Mouse (Mus musculus) embryonic facial prominence, embryonic 13.5 days (tissue): ENCODE results near the gene Cemip. TPM values are rescaled to one million over a fixed set of nuclear protein-coding genes. Genes with fewer than 3 reads are reported as not detected.

ENCODE experiments used
- ATAC-seq: fragments of 200-750 bp; cut with Nextera tagmentation; 2 replicates; pipeline ENCODE4 v1.8.0; 2017; ENCODE audit warnings: low read depth; ENCODE audit not compliant: insufficient number of reproducible peaks, insufficient read depth, low FRiP score, low TSS enrichment
- H3K27ac ChIP-seq: fragments of 300-500 bp; sonication (generic); 2 replicates; pipeline ENCODE4 v1.5.1; 2015; ENCODE audit warnings: moderate library complexity, mild to moderate bottlenecking, inconsistent platforms
- H3K27me3 ChIP-seq: fragments of 300-500 bp; sonication (generic); 2 replicates; pipeline ENCODE4 v1.6.1; 2015; ENCODE audit warnings: mild to moderate bottlenecking, inconsistent platforms
- H3K36me3 ChIP-seq: fragments of 300-500 bp; sonication (generic); 2 replicates; pipeline ENCODE4 v1.6.1; 2015; ENCODE audit warnings: mild to moderate bottlenecking, inconsistent platforms
- H3K4me1 ChIP-seq: fragments of 300-500 bp; sonication (generic); 2 replicates; pipeline ENCODE4 v1.6.1; 2015; ENCODE audit warnings: inconsistent platforms
- H3K4me2 ChIP-seq: fragments of 300-500 bp; sonication (generic); 2 replicates; pipeline ENCODE4 v1.6.1; 2015; ENCODE audit warnings: moderate library complexity, mild to moderate bottlenecking, inconsistent platforms
- H3K4me3 ChIP-seq: fragments of 300-500 bp; sonication (generic); 2 replicates; pipeline ENCODE4 v1.5.1; 2015; ENCODE audit warnings: mild to moderate bottlenecking, inconsistent platforms
- H3K9ac ChIP-seq: fragments of 300-500 bp; sonication (generic); 2 replicates; pipeline ENCODE4 v1.6.1; 2015; ENCODE audit warnings: mild to moderate bottlenecking, inconsistent platforms
- H3K9me3 ChIP-seq: fragments of 300-500 bp; sonication (generic); 2 replicates; pipeline ENCODE4 v1.6.1; 2016; ENCODE audit warnings: inconsistent platforms
- WGBS: fragments of 180-500 bp; shearing (Covaris S2); methylation state at CpG from one replicate; pipeline ENCODE4 v1.1.7; 2015; ENCODE audit warnings: mixed read lengths; 5-methylcytosine and 5-hydroxymethylcytosine counted together
- polyA plus RNA-seq: library from polyadenylated mRNA; unstranded; fragments of >200 nt; fragmentation: Nextera tagmentation; extraction: Ambion mirVana; gene quantifications from 2 replicates; pipeline ENCODE4 v1.2.1, GENCODE M21; 2015

Cemip gene
- polyA plus RNA-seq, 1 experiment from 2014 or later, result 0.25 TPM

DNA sequence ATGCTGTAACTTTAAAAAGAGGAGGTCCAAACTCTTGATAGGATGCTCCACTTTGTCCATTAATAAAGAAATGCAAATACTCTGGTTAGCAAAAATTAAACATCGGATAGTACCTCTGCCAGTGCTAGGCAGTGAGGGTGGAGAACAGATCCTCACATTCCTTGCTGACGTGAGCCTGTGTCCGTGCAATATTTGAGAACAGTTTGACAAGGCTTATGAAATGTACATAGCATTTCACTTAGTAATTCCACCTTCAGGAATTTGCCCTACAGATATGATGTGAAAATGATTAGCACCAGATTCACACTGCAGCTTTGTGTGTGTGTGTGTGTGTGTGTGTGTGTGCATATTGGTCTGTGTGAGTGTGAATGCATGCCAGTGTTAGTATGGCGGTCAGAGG is 4.5 kb upstream of the Cemip start:
- Histone ChIP-seq H3K27ac (no peak overlapping the region), H3K36me3 (no peaks in the 10 kb centered on the region), H3K9ac (no peak overlapping the region), H3K9me3 (no peaks in the 10 kb centered on the region), H3K4me3 (no peak overlapping the region), H3K4me1 (peaks cover 8% of the 10 kb centered on the region), H3K4me2 (no peak overlapping the region), H3K27me3 (peaks cover 24% of the 10 kb centered on the region)
- 50% methylated on average over 4 of the region's 4 CpGs for WGBS
- ATAC-seq, result no peak

DNA sequence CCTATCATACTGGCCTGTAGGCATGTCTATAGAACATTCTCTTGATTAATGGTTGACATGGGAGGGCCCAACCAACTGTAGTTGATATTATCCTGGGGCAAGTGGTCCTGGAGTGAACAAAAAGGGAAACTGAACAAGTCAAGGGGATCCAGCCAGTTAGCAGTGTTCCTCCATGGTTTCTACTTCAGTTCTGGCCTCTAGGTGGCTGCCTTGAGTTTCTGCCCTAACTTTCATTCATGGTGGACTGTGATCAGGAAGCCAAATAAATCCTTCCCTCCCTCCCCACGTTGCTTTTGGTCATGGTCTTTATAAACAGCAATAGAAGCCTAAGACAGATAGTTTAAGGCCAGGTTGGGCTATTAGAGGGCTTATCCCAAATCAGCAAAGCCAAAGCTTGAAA is 3.5 kb upstream of the Cemip start:
- H3K4me1 ChIP-seq, result peaks cover 16% of the 10 kb centered on the region
- H3K4me2 ChIP-seq, result no peak overlapping the region
- H3K27me3 ChIP-seq, result peaks cover 34% of the 10 kb centered on the region
- no peak overlapping the region for H3K27ac ChIP-seq
- no peaks in the 10 kb centered on the region for H3K36me3 ChIP-seq
- no peak overlapping the region for H3K9ac ChIP-seq
- no peak for ATAC-seq
- no peak overlapping the region for H3K4me3 ChIP-seq
- 16% methylated on average over 1 of the region's 1 CpGs for WGBS
- no peaks in the 10 kb centered on the region for H3K9me3 ChIP-seq

DNA sequence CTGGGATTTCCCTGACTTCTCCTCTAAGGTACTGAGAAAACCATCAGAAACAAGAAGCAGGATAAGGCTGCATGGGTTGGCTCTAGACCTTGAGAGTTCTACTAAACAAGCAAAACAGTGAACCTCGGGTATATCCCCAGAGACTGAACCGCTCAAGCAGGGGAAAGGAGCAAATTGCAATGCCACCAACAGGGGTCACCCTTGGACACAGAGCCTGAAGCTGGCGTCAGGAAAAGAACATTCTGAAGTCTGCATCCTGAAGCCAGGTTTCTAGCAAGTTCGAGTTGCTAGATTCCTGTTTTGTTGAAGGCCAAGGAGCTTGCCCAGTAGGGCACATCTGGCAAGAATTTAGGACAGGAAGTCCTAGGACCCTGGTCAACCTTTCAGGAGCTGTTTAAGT is 2.7 kb upstream of the Cemip start:
- Histone ChIP-seq H3K4me1 (peaks cover 16% of the 10 kb centered on the region), H3K27ac (no peak overlapping the region), H3K4me2 (no peak overlapping the region), H3K4me3 (no peak overlapping the region), H3K36me3 (no peaks in the 10 kb centered on the region), H3K9ac (no peak overlapping the region), H3K9me3 (no peaks in the 10 kb centered on the region), H3K27me3 (peaks cover 39% of the 10 kb centered on the region)
- ATAC-seq, result no peak
- 9% methylated on average over 4 of the region's 4 CpGs for WGBS

DNA sequence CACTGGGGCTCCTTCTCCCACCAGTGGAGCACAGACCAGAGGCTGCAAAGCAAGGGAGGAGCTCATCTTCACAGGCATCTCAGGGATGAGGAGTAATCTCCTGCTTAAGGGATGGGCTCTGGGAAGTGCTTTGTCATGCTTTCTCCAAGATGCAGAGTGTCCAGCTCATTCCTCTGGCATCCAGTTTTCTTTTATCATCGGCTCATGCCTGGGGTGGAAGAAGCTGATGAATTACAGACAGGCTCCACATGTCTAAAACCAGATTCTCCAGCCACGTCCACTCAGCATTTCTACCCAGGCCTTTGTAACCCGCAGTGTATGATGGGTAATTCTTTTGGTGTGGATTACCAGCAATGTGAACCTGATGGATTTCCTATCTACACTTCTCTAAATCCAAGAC is 1.9 kb upstream of the Cemip start:
- peaks cover 39% of the 10 kb centered on the region for H3K27me3 ChIP-seq
- H3K4me3 ChIP-seq, result no peak overlapping the region
- ATAC-seq, result no peak
- no peak overlapping the region for H3K9ac ChIP-seq
- no peaks in the 10 kb centered on the region for H3K9me3 ChIP-seq
- H3K27ac ChIP-seq, result no peak overlapping the region
- H3K4me2 ChIP-seq, result no peak overlapping the region
- 66% methylated on average over 3 of the region's 3 CpGs for WGBS
- H3K36me3 ChIP-seq, result no peaks in the 10 kb centered on the region
- H3K4me1 ChIP-seq, result peaks cover 16% of the 10 kb centered on the region

DNA sequence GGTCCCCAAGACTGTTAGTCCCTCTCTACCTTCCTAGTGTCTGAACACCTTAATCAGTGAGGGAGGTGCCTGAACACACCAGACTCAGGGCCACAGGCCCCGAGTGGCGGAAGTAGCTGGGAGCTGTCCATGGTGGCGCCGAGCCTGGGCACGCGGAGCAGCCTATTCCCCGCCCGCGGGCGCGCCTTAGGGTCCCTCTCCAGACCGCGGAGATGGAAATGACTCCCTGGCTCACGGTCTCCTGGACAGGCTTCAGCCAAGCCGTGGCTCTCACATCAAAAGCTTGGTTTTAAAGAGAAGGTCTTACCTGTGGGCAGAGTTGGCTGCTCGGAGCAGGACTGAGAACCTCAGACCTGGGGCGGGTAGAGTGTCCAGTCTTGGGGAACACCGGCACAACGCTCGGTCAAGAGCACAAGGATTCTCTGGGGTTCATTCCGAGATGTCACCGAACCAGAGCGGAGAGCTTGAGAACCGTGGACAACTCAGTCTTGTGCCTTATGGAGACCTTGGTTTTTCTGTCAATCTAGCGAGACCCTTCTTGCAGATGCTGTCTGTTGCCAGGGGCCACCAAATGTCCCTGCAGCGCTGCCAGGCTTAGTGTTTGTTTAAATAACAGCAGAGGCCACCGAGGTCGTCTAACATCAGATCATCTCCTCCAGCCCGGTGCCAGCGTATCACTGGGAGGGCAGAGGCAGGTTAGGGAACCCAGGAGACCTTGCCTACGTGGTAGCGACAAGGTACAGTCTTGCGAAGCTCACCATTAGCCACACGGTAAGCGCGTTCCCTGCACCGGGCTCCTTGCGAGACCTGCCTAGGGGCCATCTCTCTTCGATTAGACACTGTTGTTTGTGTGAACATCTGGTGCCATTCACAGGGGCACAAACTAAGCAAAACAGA is 1.0 kb downstream of the Cemip start:
- Histone ChIP-seq H3K27me3 (peaks cover 39% of the 10 kb centered on the region), H3K9ac (no peak overlapping the region), H3K4me1 (peaks cover 16% of the 10 kb centered on the region), H3K27ac (no peak overlapping the region), H3K36me3 (no peaks in the 10 kb centered on the region), H3K4me2 (peak overlapping the region; percentile 86), H3K9me3 (no peaks in the 10 kb centered on the region), H3K4me3 (peak overlapping the region; percentile 50)
- 5% methylated on average over 39 of the region's 39 CpGs for whole genome bisulfite sequencing
- no peak for ATAC-seq

DNA sequence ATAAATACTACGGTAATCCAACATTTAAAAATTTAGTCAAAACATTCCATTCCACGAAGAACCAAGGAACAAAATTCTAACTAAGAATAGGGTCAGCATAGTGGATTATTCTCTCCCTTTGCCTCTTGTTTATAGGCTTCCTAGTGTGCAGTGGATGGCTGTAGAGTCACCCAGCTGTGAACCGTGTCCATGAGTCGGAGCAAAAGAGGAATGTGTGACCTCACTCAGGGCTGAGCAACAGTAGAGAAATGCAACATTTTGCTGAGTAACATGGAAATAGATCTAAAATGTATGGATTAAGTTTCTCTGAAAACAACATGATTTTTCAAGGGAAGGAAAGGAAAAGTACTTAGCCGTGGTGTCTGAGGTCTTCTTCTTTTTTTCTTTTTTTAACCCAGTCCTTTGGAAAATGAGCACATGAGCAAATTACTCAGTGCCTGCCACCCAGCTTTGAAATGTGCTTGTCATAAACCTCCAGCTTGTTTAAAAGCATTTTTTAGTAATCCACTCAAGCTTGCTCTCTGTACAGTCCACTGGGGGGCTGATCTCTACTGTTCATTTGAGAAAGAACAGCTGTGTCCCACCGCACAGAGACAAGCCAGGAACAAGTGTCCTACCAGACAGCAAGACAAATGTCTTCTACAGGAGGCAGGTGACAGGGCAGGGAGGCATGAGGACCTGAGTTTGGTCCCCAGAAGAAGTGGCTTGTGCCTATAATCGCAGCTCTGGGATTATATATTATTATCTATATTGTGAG is 8.9 kb downstream of the Cemip start:
- WGBS, result 57% methylated on average over 7 of the region's 7 CpGs
- Histone ChIP-seq H3K4me3 (no peak overlapping the region), H3K4me2 (no peak overlapping the region), H3K4me1 (0 out of 2 replicates have a peak, but pooled peaks cover 2% of the 10 kb centered on the region), H3K36me3 (no peaks in the 10 kb centered on the region), H3K27ac (no peak overlapping the region), H3K9ac (no peak overlapping the region), H3K9me3 (no peaks in the 10 kb centered on the region), H3K27me3 (no peaks in the 10 kb centered on the region)
- ATAC-seq, result no peak

DNA sequence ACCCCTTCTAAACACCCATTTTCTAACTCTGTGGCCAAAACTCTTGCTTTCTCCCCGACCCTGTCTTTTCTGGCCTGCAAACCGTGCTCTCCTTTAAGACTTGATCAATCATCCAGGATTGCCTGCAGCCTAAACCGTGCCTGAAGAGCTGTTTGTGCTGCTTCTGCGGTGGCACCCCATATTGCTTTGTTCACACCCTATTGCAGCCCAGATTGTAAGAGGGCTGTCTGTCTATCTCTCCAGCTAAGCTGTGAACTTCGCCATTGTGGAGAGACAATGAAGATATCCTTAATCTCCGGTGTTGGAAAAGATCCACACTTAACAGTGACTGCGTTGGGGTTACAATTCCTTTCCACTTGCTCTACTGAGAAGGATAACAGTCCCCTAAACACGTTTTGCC is 12.0 kb downstream of the Cemip start:
- Histone ChIP-seq H3K4me3 (no peak overlapping the region), H3K36me3 (no peaks in the 10 kb centered on the region), H3K4me2 (no peak overlapping the region), H3K27ac (no peak overlapping the region), H3K27me3 (no peaks in the 10 kb centered on the region), H3K4me1 (peaks cover 9% of the 10 kb centered on the region; the same call in 1 of the 2 replicates), H3K9me3 (no peaks in the 10 kb centered on the region), H3K9ac (no peak overlapping the region)
- 76% methylated on average over 8 of the region's 8 CpGs for WGBS
- ATAC-seq, result no peak

- H3K27ac ChIP-seq, result no peak overlapping the region
- ATAC-seq, result no peak
- 84% methylated on average over 3 of the region's 3 CpGs for WGBS
These were observed 12.4 kb downstream of the Cemip start for GRCm38 (mm10) chr7:84073856-84074255.

GRCm38 (mm10) chr7:84068931-84069330 is 17.4 kb downstream of the Cemip start:
- H3K4me2 ChIP-seq, result no peak overlapping the region
- no peaks in the 10 kb centered on the region for H3K27me3 ChIP-seq
- no peak overlapping the region for H3K4me3 ChIP-seq
- no peak overlapping the region for H3K27ac ChIP-seq
- WGBS, result 60% methylated on average over 5 of the region's 5 CpGs
- H3K4me1 ChIP-seq, result peaks cover 6% of the 10 kb centered on the region; the same call in 1 of the 2 replicates
- H3K9me3 ChIP-seq, result no peaks in the 10 kb centered on the region
- H3K9ac ChIP-seq, result no peak overlapping the region
- H3K36me3 ChIP-seq, result no peaks in the 10 kb centered on the region
- no peak for ATAC-seq

More at GRCm38 (mm10) chr7:84073856-84074255, 12.4 kb downstream of the Cemip start:
- peaks cover 9% of the 10 kb centered on the region; the same call in 1 of the 2 replicates for H3K4me1 ChIP-seq
- no peaks in the 10 kb centered on the region for H3K27me3 ChIP-seq
- no peak overlapping the region for H3K9ac ChIP-seq
- H3K9me3 ChIP-seq, result no peaks in the 10 kb centered on the region
- H3K4me2 ChIP-seq, result no peak overlapping the region
- no peak overlapping the region for H3K4me3 ChIP-seq
- H3K36me3 ChIP-seq, result no peaks in the 10 kb centered on the region

GRCm38 (mm10) chr7:84059799-84060198 is 26.5 kb downstream of the Cemip start:
- H3K9ac ChIP-seq, result no peak overlapping the region
- ATAC-seq, result no peak

GRCm38 (mm10) chr7:84055961-84056629 is 30.2 kb downstream of the Cemip start:
- H3K27ac ChIP-seq, result no peak overlapping the region
- H3K9ac ChIP-seq, result no peak overlapping the region
- H3K9me3 ChIP-seq, result no peaks in the 10 kb centered on the region
- H3K36me3 ChIP-seq, result no peaks in the 10 kb centered on the region
- no peak overlapping the region for H3K4me3 ChIP-seq
- no peak overlapping the region for H3K4me2 ChIP-seq
- no peak for ATAC-seq
- H3K27me3 ChIP-seq, result no peaks in the 10 kb centered on the region
- WGBS, result 59% methylated on average over 7 of the region's 7 CpGs
- peaks cover 10% of the 10 kb centered on the region for H3K4me1 ChIP-seq

More at GRCm38 (mm10) chr7:84059799-84060198, 26.5 kb downstream of the Cemip start:
- Histone ChIP-seq H3K4me2 (no peak overlapping the region), H3K36me3 (no peaks in the 10 kb centered on the region), H3K27ac (no peak overlapping the region), H3K27me3 (no peaks in the 10 kb centered on the region), H3K4me3 (no peak overlapping the region), H3K4me1 (peaks cover 10% of the 10 kb centered on the region), H3K9me3 (no peaks in the 10 kb centered on the region)
- WGBS, result 88% methylated on average over 7 of the region's 7 CpGs
